Mouse (Mus musculus) kidney, adult 2 months (tissue): ENCODE results near the gene Npc1l1. TPM values are rescaled to one million over a fixed set of nuclear protein-coding genes. Genes with fewer than 3 reads are reported as not detected.

ENCODE experiments used
- DNase-seq: peaks from one replicate; pipeline ENCODE4 v3.0.0; 2021
- H3K27ac ChIP-seq: fragments of 200-500 bp; 2 replicates; pipeline ENCODE4 v1.5.1; 2012; ENCODE audit warnings: low read depth, low read length, control low read depth, inconsistent platforms; ENCODE audit not compliant: insufficient read depth
- H3K27me3 ChIP-seq: fragments of 200-500 bp; replicated peaks from 2 replicates; pipeline ENCODE4 v1.6.1; 2012; ENCODE audit warnings: mild to moderate bottlenecking, moderate library complexity, low read length, inconsistent platforms; ENCODE audit not compliant: control insufficient read depth, insufficient read depth
- H3K36me3 ChIP-seq: fragments of 200-500 bp; 2 replicates; pipeline ENCODE4 v1.6.1; 2012; ENCODE audit warnings: mild to moderate bottlenecking, moderate library complexity, low read length, inconsistent platforms; ENCODE audit not compliant: control insufficient read depth, insufficient read depth
- H3K4me1 ChIP-seq: fragments of 200-500 bp; 2 replicates; pipeline ENCODE4 v1.6.1; 2011; ENCODE audit warnings: low read length; ENCODE audit not compliant: control insufficient read depth, insufficient read depth
- H3K4me3 ChIP-seq: fragments of 200-500 bp; 2 replicates; pipeline ENCODE4 v1.5.1; 2011; ENCODE audit warnings: mild to moderate bottlenecking, low read depth, low read length, control low read depth; ENCODE audit not compliant: insufficient read depth
- CTCF ChIP-seq: fragments of 200-500 bp; conservative IDR thresholded peaks from 2 replicates; pipeline ENCODE4 v1.5.1; 2011; ENCODE audit warnings: low read depth, mild to moderate bottlenecking, control low read depth, low read length, moderate library complexity, mixed read lengths; ENCODE audit not compliant: insufficient read depth, insufficient read length
- POLR2A ChIP-seq: fragments of 200-500 bp; IDR thresholded peaks from one replicate; pipeline ENCODE4 v1.6.1; 2011; ENCODE audit warnings: low read depth, low read length, control low read depth
- WGBS: fragments of 180-500 bp; shearing (Covaris S2); methylation state at CpG from one replicate; pipeline ENCODE4 v1.1.7; 2018; 5-methylcytosine and 5-hydroxymethylcytosine counted together
- polyA plus RNA-seq: library from polyadenylated mRNA; depleted of rRNA; stranded (reverse); fragments of >200 nt; gene quantifications from 2 replicates; pipeline ENCODE4 v1.2.3, GENCODE M21; 2012

Npc1l1 gene
- polyA plus RNA-seq, 1 experiment: 0.06 TPM

DNA sequence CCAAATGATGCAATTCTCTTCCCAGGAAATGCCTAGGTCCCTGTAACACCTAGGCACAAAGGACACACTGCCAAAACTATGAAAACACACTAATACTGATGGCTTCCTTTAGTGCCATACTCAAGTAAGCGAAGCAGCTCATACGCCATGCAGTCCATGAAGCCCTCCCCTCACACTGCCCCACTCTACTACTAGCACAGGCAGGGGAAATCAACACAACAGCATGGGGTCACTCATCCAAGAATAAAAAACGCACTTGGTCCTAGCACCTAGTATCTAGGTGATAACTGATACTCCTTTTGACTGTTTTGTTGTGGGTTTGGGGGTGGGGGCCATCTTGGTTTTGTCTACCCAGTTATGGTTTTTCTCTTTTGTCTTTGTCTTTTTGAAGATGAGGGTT lies 42.5 kb downstream of the Npc1l1 start:
- TF ChIP-seq POLR2A (no peak), CTCF (no peak)
- 67% methylated on average over 3 of the region's 3 CpGs for WGBS

DNA sequence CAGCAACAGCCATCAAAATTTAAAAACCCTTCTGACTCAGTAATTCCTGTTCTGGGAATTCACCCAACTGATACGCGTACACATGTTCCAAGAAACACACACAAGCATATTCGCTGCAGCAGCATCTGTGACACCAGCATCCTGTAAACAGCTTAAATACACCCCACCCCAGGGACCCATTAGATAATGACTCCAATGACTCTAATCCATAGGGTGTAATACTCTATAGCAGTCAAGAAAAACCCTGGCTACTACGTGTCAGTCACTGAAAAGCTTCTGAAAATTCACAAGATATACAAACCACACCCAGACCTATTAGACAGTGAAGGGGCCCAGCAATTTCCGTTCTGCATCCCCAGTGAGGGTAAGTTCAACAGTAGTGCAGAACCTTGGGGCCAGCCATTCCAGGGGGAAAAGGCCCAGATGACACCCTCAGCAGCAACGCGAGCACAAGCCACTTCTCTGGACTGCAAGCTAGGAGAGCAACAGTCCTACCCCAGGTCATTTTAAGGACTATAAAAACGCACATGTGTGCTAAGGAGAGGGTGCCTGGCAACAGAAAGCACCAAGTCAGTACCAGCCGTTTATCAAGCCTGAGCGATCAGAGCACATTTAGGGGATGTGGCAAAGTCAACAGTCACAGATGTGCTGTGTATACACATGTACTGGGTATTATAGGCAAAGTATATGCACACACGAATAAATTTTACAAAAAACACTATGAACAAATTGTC lies 45.6 kb downstream of the Npc1l1 start:
- H3K36me3 ChIP-seq: no peaks in the 10 kb centered on the region
- WGBS: 41% methylated on average over 11 of the region's 11 CpGs
- TF ChIP-seq CTCF (no peak), POLR2A (no peak)
- DNase-seq: no peak
- peaks cover 3% of the 10 kb centered on the region; the same call in 1 of the 2 replicates for H3K4me1 ChIP-seq
- H3K27ac ChIP-seq: no peak overlapping the region
- H3K4me3 ChIP-seq: no peak overlapping the region
- H3K27me3 ChIP-seq: no peaks in the 10 kb centered on the region

More for the DNA sequence above, 42.5 kb downstream of the Npc1l1 start:
- no peaks in the 10 kb centered on the region for H3K36me3 ChIP-seq
- no peak overlapping the region for H3K4me3 ChIP-seq
- H3K27me3 ChIP-seq: no peaks in the 10 kb centered on the region
- peaks cover 3% of the 10 kb centered on the region; the same call in 1 of the 2 replicates for H3K4me1 ChIP-seq
- DNase-seq: no peak
- no peak overlapping the region for H3K27ac ChIP-seq

DNA sequence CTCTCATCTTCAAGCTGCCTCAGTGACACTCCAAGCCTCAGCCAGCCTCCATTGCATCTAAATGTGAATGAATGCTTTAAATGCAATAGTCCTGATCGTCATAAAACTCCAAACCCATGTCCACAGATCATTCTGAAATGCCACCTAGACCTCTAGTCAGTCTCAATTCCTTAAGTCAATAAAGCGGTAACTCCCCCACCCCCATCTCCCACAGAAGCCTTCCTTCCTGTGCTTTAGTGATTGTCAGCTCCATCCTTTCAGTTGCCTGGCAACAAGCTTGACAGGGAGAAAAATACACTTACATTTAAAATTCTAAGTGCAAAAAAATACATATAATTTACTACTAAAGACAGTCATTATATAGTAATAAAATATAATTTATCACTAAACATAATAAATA lies 46.7 kb downstream of the Npc1l1 start:
- Histone ChIP-seq H3K27me3 (no peaks in the 10 kb centered on the region), H3K36me3 (no peaks in the 10 kb centered on the region), H3K4me3 (no peak overlapping the region), H3K4me1 (peaks cover 8% of the 10 kb centered on the region; the same call in 1 of the 2 replicates), H3K27ac (no peak overlapping the region)
- no peak for TF ChIP-seq CTCF
- no peak for TF ChIP-seq POLR2A
- 58% methylated on average over 2 of the region's 2 CpGs for WGBS
- no peak for DNase-seq

DNA sequence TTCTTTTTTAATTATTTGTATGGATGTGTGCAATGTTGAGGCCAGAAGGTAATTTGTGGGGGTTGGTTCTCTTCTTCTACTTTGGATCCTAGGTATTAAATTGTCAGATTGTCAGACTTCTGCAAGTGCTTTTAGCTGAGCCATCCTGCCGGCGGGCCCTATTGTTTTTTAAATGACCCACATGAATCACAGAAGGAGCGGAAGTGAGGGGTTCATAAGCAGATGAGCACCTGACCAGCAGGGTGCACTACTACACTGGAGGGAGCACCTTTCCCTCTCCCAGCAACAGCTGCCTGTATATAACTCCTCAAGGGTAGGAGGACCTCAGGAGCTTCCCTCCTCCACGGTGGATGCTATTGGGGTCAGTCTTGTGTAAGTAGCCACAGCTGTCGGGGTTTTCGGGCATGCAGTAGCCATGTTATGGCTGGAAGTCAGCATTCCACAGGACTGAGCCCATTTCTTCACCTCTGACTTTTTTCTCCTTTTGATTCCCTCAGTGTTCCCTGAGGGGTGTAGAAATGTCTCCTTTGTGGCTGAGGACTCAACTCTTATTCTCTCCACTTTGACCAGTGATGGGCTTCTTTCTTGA lies 49.0 kb downstream of the Npc1l1 start:
- H3K27ac ChIP-seq: no peak overlapping the region
- no peak for DNase-seq
- 57% methylated on average over 6 of the region's 6 CpGs for WGBS
- no peak overlapping the region for H3K4me3 ChIP-seq
- H3K4me1 ChIP-seq: peaks cover 8% of the 10 kb centered on the region; the same call in 1 of the 2 replicates
- TF ChIP-seq POLR2A (no peak), CTCF (no peak)
- H3K27me3 ChIP-seq: no peaks in the 10 kb centered on the region
- no peaks in the 10 kb centered on the region for H3K36me3 ChIP-seq

DNA sequence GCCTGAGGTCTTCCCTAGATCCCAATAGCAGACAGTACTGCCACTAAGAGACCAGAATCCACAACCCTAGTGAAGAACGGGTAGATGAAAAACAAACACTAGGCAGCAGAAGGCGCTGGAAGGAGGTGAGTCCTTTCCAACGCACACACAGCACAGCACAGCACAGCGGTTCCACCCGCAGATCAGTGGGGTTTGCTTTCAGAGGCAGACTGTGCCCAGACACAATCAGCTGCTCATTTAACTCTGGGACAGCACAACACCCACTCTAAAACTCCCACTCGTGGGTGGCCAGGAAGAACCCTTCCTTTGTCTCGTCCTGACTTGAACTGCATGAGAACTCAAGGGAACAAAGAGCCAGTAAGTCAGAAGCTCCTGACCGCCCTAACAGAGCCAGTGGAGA lies 50.7 kb downstream of the Npc1l1 start:
- WGBS: 48% methylated on average over 8 of the region's 8 CpGs
- Histone ChIP-seq H3K27me3 (no peaks in the 10 kb centered on the region), H3K27ac (no peak overlapping the region), H3K36me3 (no peaks in the 10 kb centered on the region), H3K4me1 (peaks cover 5% of the 10 kb centered on the region; the same call in 1 of the 2 replicates), H3K4me3 (no peak overlapping the region)
- TF ChIP-seq CTCF (no peak), POLR2A (no peak)
- no peak for DNase-seq

DNA sequence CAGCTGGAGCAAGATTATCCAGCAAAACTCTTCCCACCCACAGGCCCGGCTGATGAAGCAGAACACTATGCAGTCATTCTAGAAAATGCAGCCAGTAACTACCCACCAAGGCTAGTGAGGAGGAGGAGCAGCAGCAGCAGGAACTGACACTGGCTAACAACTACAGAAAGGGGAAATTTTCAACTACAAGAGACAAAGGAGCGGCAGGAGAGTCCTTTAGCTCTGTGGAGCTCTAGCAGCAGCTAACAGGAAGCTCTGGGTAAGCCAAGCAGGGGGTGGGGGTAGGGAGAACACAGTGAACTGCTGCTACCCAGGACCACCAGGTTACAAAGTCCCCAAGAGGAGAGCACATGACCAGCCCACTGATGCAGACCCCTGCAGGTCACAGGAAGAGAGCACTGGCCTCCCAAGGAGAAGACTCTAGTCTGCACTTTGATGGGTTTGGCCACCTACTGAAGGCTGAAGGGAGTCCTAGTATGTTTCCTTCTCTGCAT lies 51.2 kb downstream of the Npc1l1 start:
- TF ChIP-seq CTCF (no peak), POLR2A (no peak)
- Histone ChIP-seq H3K4me1 (peaks cover 5% of the 10 kb centered on the region; the same call in 1 of the 2 replicates), H3K27me3 (no peaks in the 10 kb centered on the region), H3K36me3 (no peaks in the 10 kb centered on the region), H3K4me3 (no peak overlapping the region), H3K27ac (no peak overlapping the region)
- 17% methylated on average over 2 of the region's 2 CpGs for WGBS
- no peak for DNase-seq

DNA sequence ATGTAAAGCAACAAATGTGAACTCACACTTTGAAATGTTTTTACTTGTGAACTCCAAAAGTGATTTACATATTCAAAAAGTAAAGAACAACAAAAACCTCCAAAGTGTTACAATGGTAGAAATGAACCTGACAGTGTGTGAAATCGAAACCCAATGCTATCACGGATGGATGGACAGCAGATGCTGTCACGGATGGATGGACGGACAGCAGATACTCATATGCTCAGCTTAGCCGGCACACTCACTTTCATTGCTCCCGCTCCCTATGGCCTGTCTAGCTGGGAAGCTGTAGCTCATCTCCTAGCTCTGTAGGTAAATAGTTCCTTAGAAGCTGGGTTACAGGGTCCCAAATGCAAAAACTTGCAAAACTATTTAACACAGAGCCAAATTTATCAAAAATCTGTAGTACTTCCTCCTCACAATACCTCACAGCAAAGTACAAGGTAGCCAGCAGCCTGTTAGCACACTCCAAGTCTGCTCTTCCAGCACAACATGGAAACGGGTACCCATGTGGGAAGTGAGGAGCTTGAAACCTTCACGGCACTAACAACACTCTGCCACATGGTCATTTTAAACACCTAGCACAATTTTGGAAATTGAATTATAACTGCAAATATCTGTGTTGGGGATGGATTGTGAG lies 52.0 kb downstream of the Npc1l1 start:
- Histone ChIP-seq H3K4me1 (peaks cover 5% of the 10 kb centered on the region; the same call in 1 of the 2 replicates), H3K27ac (no peak overlapping the region)
- WGBS: 47% methylated on average over 8 of the region's 8 CpGs

More for the DNA sequence above, 52.0 kb downstream of the Npc1l1 start:
- DNase-seq: no peak
- H3K4me3 ChIP-seq: no peak overlapping the region
- no peaks in the 10 kb centered on the region for H3K36me3 ChIP-seq
- no peak for TF ChIP-seq POLR2A
- no peak for TF ChIP-seq CTCF
- no peaks in the 10 kb centered on the region for H3K27me3 ChIP-seq
